Mouse (Mus musculus) ES-E14 (cell line): Measurements from ENCODE around the gene Psmd11. TPM values are rescaled to one million over a fixed set of nuclear protein-coding genes. Genes with fewer than 3 reads are reported as not detected.

ENCODE experiments used
- DNase-seq: peaks from one replicate; pipeline ENCODE4 v3.0.0-alpha.2; 2013; ENCODE audit warnings: low read depth, low spot score
- H3K27ac ChIP-seq: 2 replicates; pipeline ENCODE4 v1.5.1; 2012; ENCODE audit warnings: low read depth, mild to moderate bottlenecking, low read length, moderate library complexity, mixed read lengths; ENCODE audit not compliant: poor library complexity, insufficient read depth, severe bottlenecking
- H3K36me3 ChIP-seq: 2 replicates; pipeline ENCODE4 v1.6.1; 2012; ENCODE audit warnings: mild to moderate bottlenecking, low read length, moderate library complexity, mixed read lengths; ENCODE audit not compliant: control insufficient read depth, poor library complexity, insufficient read depth, severe bottlenecking
- H3K4me1 ChIP-seq, 2 experiments: fragments of 150-350 bp in 1 of 2; sonication (generic) in 1 of 2; 2 replicates each; pipeline ENCODE4 v1.6.1; 2012; ENCODE audit warnings: low read length in 2 of 2, mild to moderate bottlenecking in 1 of 2, mixed read lengths in 1 of 2; ENCODE audit not compliant: control insufficient read depth in 2 of 2, insufficient read depth in 2 of 2, poor library complexity in 1 of 2
- H3K4me3 ChIP-seq, 2 experiments: fragments of 150-350 bp in 1 of 2; sonication (generic) in 1 of 2; 2 replicates each; pipeline ENCODE4 v1.5.1; 2012; ENCODE audit warnings: low read length in 2 of 2, low read depth in 1 of 2, mild to moderate bottlenecking in 1 of 2, mixed read lengths in 1 of 2; ENCODE audit not compliant: insufficient read depth in 1 of 2, poor library complexity in 1 of 2, severe bottlenecking in 1 of 2
- H3K9ac ChIP-seq: 2 replicates; pipeline ENCODE4 v1.6.1; 2012; ENCODE audit warnings: low read depth, mild to moderate bottlenecking, low read length, mixed read lengths; ENCODE audit not compliant: poor library complexity, insufficient read depth, severe bottlenecking
- H3K9me3 ChIP-seq: fragments of 150-350 bp; sonication (generic); 2 replicates; pipeline ENCODE4 v1.6.1; 2012; ENCODE audit warnings: low read depth, mild to moderate bottlenecking, low read length; ENCODE audit not compliant: control insufficient read depth, insufficient read depth
- CHD2 ChIP-seq: IDR thresholded peaks from 2 replicates; pipeline ENCODE4 v1.6.1; 2014; ENCODE audit warnings: mild to moderate bottlenecking, low read depth, low read length, inconsistent platforms
- HCFC1 ChIP-seq: IDR thresholded peaks from 2 replicates; pipeline ENCODE4 v1.6.1; 2012; ENCODE audit warnings: low read length, inconsistent platforms, borderline replicate concordance; ENCODE audit not compliant: insufficient read depth
- MAFK ChIP-seq: IDR thresholded peaks from 2 replicates; pipeline ENCODE4 v1.6.1; 2014; ENCODE audit warnings: mild to moderate bottlenecking, low read depth, low read length, inconsistent platforms; ENCODE audit not compliant: insufficient read depth
- ZC3H11A ChIP-seq: IDR thresholded peaks from 2 replicates; pipeline ENCODE4 v1.6.1; 2012; ENCODE audit warnings: low read depth, mild to moderate bottlenecking, inconsistent platforms, low read length, borderline replicate concordance
- ZNF384 ChIP-seq: IDR thresholded peaks from 2 replicates; pipeline ENCODE4 v1.6.1; 2012; ENCODE audit warnings: low read depth, low read length, inconsistent platforms
- in situ Hi-C, 2 experiments: fragments of 600-800 bp; cut with MboI; formaldehyde crosslinking; loops; one replicate each; pipeline ENCODE4 v1.15.1; 2025; ENCODE audit warnings: low sequenced_read_pairs in 2 of 2, inconsistent platforms in 1 of 2; ENCODE audit not compliant: unreplicated experiment in 2 of 2
- total RNA-seq: library from RNA; depleted of rRNA; stranded (reverse); fragments of 300-350 nt; gene quantifications from 2 replicates; pipeline ENCODE4 v1.2.3, GENCODE M21; 2012

The Psmd11 gene
- total RNA-seq, 1 experiment = 106 TPM

DNA sequence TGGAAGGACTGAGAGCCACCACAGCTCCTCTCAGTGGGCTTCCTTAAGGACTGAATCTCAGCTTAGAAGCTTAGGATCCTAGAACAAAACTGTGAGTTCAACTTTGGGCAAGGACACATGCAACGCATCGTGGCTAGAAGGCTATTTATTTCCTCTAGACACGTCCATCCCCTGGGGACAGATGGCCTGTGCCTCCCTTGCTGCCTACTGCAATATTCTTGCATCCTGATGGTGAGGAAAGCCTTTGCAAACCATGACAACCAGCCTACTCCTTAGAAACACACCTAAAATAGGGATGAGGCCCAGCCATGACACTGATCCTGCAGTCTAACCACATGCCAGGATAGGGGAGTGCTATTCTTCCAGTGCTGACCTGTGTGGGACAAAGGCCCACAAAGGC is 77.2 kb downstream of the Psmd11 start:
- peaks cover 0 to 1% of the 10 kb centered on the region in 2 experiments; a peak in 1 of 4 replicates for H3K4me1 ChIP-seq
- no peak overlapping the region for H3K27ac ChIP-seq
- H3K4me3 ChIP-seq = no peak overlapping the region
- no peaks in the 10 kb centered on the region for H3K9me3 ChIP-seq
- in situ Hi-C loops = no loop called here
- no peaks in the 10 kb centered on the region for H3K36me3 ChIP-seq
- no peak overlapping the region for H3K9ac ChIP-seq
- no peak for DNase-seq
- TF ChIP-seq ZC3H11A (no peak), HCFC1 (no peak), CHD2 (no peak), MAFK (no peak), ZNF384 (no peak)

DNA sequence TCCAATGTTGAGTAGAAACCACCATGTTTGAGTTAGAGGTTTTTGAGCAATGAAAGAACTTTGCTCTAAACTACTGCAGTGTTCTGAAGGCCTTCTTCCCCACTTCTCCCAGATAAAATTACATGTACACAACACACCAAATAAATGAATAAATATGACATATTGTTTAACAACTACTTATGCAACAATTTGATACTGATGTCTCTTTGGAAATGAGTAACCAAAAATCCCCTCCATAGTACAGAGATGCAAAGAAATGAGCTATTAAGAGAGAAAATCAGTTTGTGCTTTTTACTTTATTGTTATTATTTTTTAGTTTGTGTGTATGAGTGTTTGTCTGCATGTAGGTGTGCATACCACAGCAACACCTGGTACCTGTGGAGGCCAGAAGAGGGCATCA is 78.1 kb downstream of the Psmd11 start:
- Histone ChIP-seq H3K36me3 (no peaks in the 10 kb centered on the region), H3K4me3 (no peak overlapping the region), H3K27ac (no peak overlapping the region), H3K4me1 (peaks cover 0 to 1% of the 10 kb centered on the region in 2 experiments; a peak in 1 of 4 replicates), H3K9me3 (no peaks in the 10 kb centered on the region), H3K9ac (no peak overlapping the region)
- in situ Hi-C loops = no loop called here
- DNase-seq = no peak
- TF ChIP-seq CHD2 = no peak
- TF ChIP-seq HCFC1 = no peak
- no peak for TF ChIP-seq ZC3H11A
- TF ChIP-seq MAFK = no peak
- no peak for TF ChIP-seq ZNF384

- Histone ChIP-seq H3K4me3 (no peak overlapping the region), H3K36me3 (no peaks in the 10 kb centered on the region), H3K4me1 (peaks cover 0 to 1% of the 10 kb centered on the region in 2 experiments; a peak in 1 of 4 replicates), H3K9ac (no peak overlapping the region), H3K27ac (no peak overlapping the region), H3K9me3 (no peaks in the 10 kb centered on the region)
- TF ChIP-seq ZC3H11A (no peak), CHD2 (no peak), MAFK (no peak), HCFC1 (no peak), ZNF384 (no peak)
- no peak for DNase-seq
- in situ Hi-C loops = no loop called here
Measured at GRCm38 (mm10) chr11:80507791-80508190, 79.4 kb downstream of the Psmd11 start.

- H3K4me1 ChIP-seq = peaks cover 0 to 1% of the 10 kb centered on the region in 2 experiments; a peak in 1 of 4 replicates
- no peaks in the 10 kb centered on the region for H3K9me3 ChIP-seq
- no peaks in the 10 kb centered on the region for H3K36me3 ChIP-seq
- no peak overlapping the region for H3K9ac ChIP-seq
- in situ Hi-C loops = no loop called here
- no peak for DNase-seq
- TF ChIP-seq ZNF384 (peak; percentile 84), HCFC1 (no peak), ZC3H11A (no peak), CHD2 (no peak)
- H3K4me3 ChIP-seq = no peak overlapping the region
- H3K27ac ChIP-seq = no peak overlapping the region
Measured at GRCm38 (mm10) chr11:80508361-80509175, 80.2 kb downstream of the Psmd11 start.

GRCm38 (mm10) chr11:80509176-80509506 is 80.7 kb downstream of the Psmd11 start:
- Histone ChIP-seq H3K4me3 (no peak overlapping the region), H3K27ac (no peak overlapping the region), H3K36me3 (no peaks in the 10 kb centered on the region), H3K9me3 (no peaks in the 10 kb centered on the region), H3K4me1 (peaks cover 0 to 1% of the 10 kb centered on the region in 2 experiments; a peak in 1 of 4 replicates), H3K9ac (no peak overlapping the region)
- in situ Hi-C loops = no loop called here
- DNase-seq = no peak
- no peak for TF ChIP-seq CHD2
- TF ChIP-seq HCFC1 = no peak
- TF ChIP-seq MAFK = no peak
- no peak for TF ChIP-seq ZNF384
- no peak for TF ChIP-seq ZC3H11A
